Mouse (Mus musculus) midbrain, postnatal 0 days (tissue): ENCODE measurements around the gene Nrxn1. TPM values are rescaled to one million over a fixed set of nuclear protein-coding genes. Genes with fewer than 3 reads are reported as not detected.

Source experiments
- ATAC-seq: fragments of 200-750 bp; cut with Nextera tagmentation; 2 replicates; pipeline ENCODE4 v1.8.0; 2017; ENCODE audit warnings: moderate number of reproducible peaks, mild to moderate bottlenecking, moderate TSS enrichment, moderate library complexity; ENCODE audit not compliant: low FRiP score
- DNase-seq: peaks from one replicate; pipeline ENCODE4 v3.0.0-alpha.2; 2015; ENCODE audit warnings: low spot score
- H3K27ac ChIP-seq: fragments of 300-500 bp; sonication (generic); 2 replicates; pipeline ENCODE4 v1.5.1; 2014; ENCODE audit warnings: low read depth, mild to moderate bottlenecking, low read length, mixed read lengths
- H3K27me3 ChIP-seq: fragments of 300-500 bp; sonication (generic); 2 replicates; pipeline ENCODE4 v1.6.1; 2014; ENCODE audit warnings: low read length, control low read depth, mixed read lengths; ENCODE audit not compliant: insufficient read depth
- H3K36me3 ChIP-seq: fragments of 300-500 bp; sonication (generic); 2 replicates; pipeline ENCODE4 v1.6.1; 2014; ENCODE audit warnings: low read length, control low read depth, mixed read lengths; ENCODE audit not compliant: insufficient read depth
- H3K4me1 ChIP-seq: fragments of 300-500 bp; sonication (generic); 2 replicates; pipeline ENCODE4 v1.6.1; 2014; ENCODE audit warnings: mild to moderate bottlenecking, control low read depth, antibody characterized with exemption, low read length, mixed read lengths; ENCODE audit not compliant: insufficient read depth
- H3K4me2 ChIP-seq: fragments of 300-500 bp; sonication (generic); 2 replicates; pipeline ENCODE4 v1.6.1; 2014; ENCODE audit warnings: low read depth, mild to moderate bottlenecking, low read length, mixed read lengths; ENCODE audit not compliant: poor library complexity, severe bottlenecking
- H3K4me3 ChIP-seq: fragments of 300-500 bp; sonication (generic); 2 replicates; pipeline ENCODE4 v1.5.1; 2014; ENCODE audit warnings: low read depth, mild to moderate bottlenecking, low read length, moderate library complexity
- H3K9ac ChIP-seq: fragments of 300-500 bp; sonication (generic); replicated peaks from 2 replicates; pipeline ENCODE4 v1.6.1; 2014; ENCODE audit warnings: mild to moderate bottlenecking, low read length, moderate library complexity, mixed read lengths; ENCODE audit not compliant: poor library complexity, severe bottlenecking
- H3K9me3 ChIP-seq: fragments of 300-500 bp; sonication (generic); 2 replicates; pipeline ENCODE4 v1.6.1; 2016; ENCODE audit warnings: low read length, control low read depth
- CTCF ChIP-seq: IDR thresholded peaks from 2 replicates; pipeline ENCODE4 v1.5.1; 2016; ENCODE audit warnings: antibody characterized with exemption, mild to moderate bottlenecking
- WGBS: fragments of 180-500 bp; shearing (Covaris S2); extraction: QIAGEN DNeasy Blood & Tissue Kit; methylation state at CpG from one replicate; pipeline ENCODE4 v1.1.7; 2014; 5-methylcytosine and 5-hydroxymethylcytosine counted together
- polyA plus RNA-seq: library from polyadenylated mRNA; unstranded; fragments of >200 nt; fragmentation: Nextera tagmentation; extraction: Ambion mirVana; gene quantifications from 2 replicates; pipeline ENCODE4 v1.2.1, GENCODE M21; 2015
- total RNA-seq: library from RNA; depleted of rRNA; stranded (reverse); fragments of >200 nt; gene quantifications from 2 replicates; pipeline ENCODE4 v1.2.3, GENCODE M21; 2014

Gene Nrxn1
- total and polyA plus RNA-seq, 2 experiments from 2014 or later: 240 to 472 TPM

GRCm38 (mm10) chr17:90060872-90061271, 1032.0 kb downstream of the Nrxn1 start:
- H3K4me3 ChIP-seq: no peak overlapping the region
- no peaks in the 10 kb centered on the region for H3K9me3 ChIP-seq
- no peaks in the 10 kb centered on the region; the same call in 1 of the 2 replicates for H3K4me1 ChIP-seq
- no peak overlapping the region for H3K9ac ChIP-seq
- TF ChIP-seq CTCF: no peak
- H3K4me2 ChIP-seq: no peak overlapping the region
- DNase-seq (peak; percentile 90), ATAC-seq (peak; percentile 58; the same call in 1 of the 2 replicates)
- H3K27me3 ChIP-seq: no peaks in the 10 kb centered on the region
- WGBS: 29% methylated on average over 5 of the region's 5 CpGs
- no peaks in the 10 kb centered on the region for H3K36me3 ChIP-seq
- H3K27ac ChIP-seq: no peak overlapping the region

GRCm38 (mm10) chr17:90060168-90060567, 1032.7 kb downstream of the Nrxn1 start:
- H3K27me3 ChIP-seq: no peaks in the 10 kb centered on the region
- no peaks in the 10 kb centered on the region for H3K9me3 ChIP-seq
- H3K27ac ChIP-seq: 0 out of 2 replicates have a peak overlapping the region, but pooled peaks have one; percentile 12
- DNase-seq (peak; percentile 5), ATAC-seq (no peak)
- TF ChIP-seq CTCF: no peak
- no peaks in the 10 kb centered on the region; the same call in 1 of the 2 replicates for H3K4me1 ChIP-seq
- no peak overlapping the region for H3K9ac ChIP-seq
- H3K4me2 ChIP-seq: no peak overlapping the region
- WGBS: 28% methylated on average over 3 of the region's 3 CpGs
- H3K36me3 ChIP-seq: no peaks in the 10 kb centered on the region
- H3K4me3 ChIP-seq: no peak overlapping the region

GRCm38 (mm10) chr17:90059320-90060111, 1033.4 kb downstream of the Nrxn1 start:
- H3K4me3 ChIP-seq: no peak overlapping the region
- peak; percentile 38 for DNase-seq
- no peak overlapping the region for H3K27ac ChIP-seq
- 64% methylated on average over 7 of the region's 7 CpGs for WGBS
- H3K4me2 ChIP-seq: no peak overlapping the region
- no peak for TF ChIP-seq CTCF
- no peaks in the 10 kb centered on the region for H3K36me3 ChIP-seq
- H3K9ac ChIP-seq: no peak overlapping the region
- no peak for ATAC-seq
- no peaks in the 10 kb centered on the region for H3K9me3 ChIP-seq
- H3K4me1 ChIP-seq: no peaks in the 10 kb centered on the region; the same call in 1 of the 2 replicates
- no peaks in the 10 kb centered on the region for H3K27me3 ChIP-seq

- peak; percentile 84 for DNase-seq
These were observed 1038.6 kb downstream of the Nrxn1 start for GRCm38 (mm10) chr17:90054312-90054711.

GRCm38 (mm10) chr17:90039316-90039715, 1053.6 kb downstream of the Nrxn1 start:
- Histone ChIP-seq H3K9me3 (no peaks in the 10 kb centered on the region), H3K27ac (no peak overlapping the region), H3K4me2 (no peak overlapping the region), H3K27me3 (no peaks in the 10 kb centered on the region), H3K4me3 (no peak overlapping the region), H3K4me1 (no peaks in the 10 kb centered on the region), H3K9ac (no peak overlapping the region), H3K36me3 (no peaks in the 10 kb centered on the region)
- no peak for TF ChIP-seq CTCF
- WGBS: 49% methylated on average over 1 of the region's 1 CpGs
- ATAC-seq: no peak
- DNase-seq: no peak

More at GRCm38 (mm10) chr17:90054312-90054711, 1038.6 kb downstream of the Nrxn1 start:
- Histone ChIP-seq H3K27me3 (no peaks in the 10 kb centered on the region), H3K4me1 (no peaks in the 10 kb centered on the region), H3K9me3 (no peaks in the 10 kb centered on the region), H3K4me2 (no peak overlapping the region), H3K9ac (no peak overlapping the region), H3K36me3 (no peaks in the 10 kb centered on the region), H3K27ac (no peak overlapping the region), H3K4me3 (no peak overlapping the region)
- no peak for ATAC-seq
- 20% methylated on average over 5 of the region's 5 CpGs for WGBS
- no peak for TF ChIP-seq CTCF

GRCm38 (mm10) chr17:90032416-90032815, 1060.5 kb downstream of the Nrxn1 start:
- Histone ChIP-seq H3K36me3 (no peaks in the 10 kb centered on the region), H3K27me3 (no peaks in the 10 kb centered on the region), H3K4me2 (no peak overlapping the region), H3K9me3 (no peaks in the 10 kb centered on the region), H3K4me1 (no peaks in the 10 kb centered on the region), H3K4me3 (no peak overlapping the region), H3K9ac (no peak overlapping the region), H3K27ac (no peak overlapping the region)
- WGBS: 69% methylated on average over 2 of the region's 2 CpGs
- TF ChIP-seq CTCF: no peak
- DNase-seq: no peak
- no peak for ATAC-seq
